Mouse (Mus musculus) lung, postnatal 14 days (tissue): ENCODE results near the gene Npb.
A peak's percentile ranks its signal among the peaks of the same experiment; 100 is the strongest.

Experiments
- DNase-seq: peaks from one replicate; pipeline ENCODE4 v3.0.0; 2021

Gene Npb

DNA sequence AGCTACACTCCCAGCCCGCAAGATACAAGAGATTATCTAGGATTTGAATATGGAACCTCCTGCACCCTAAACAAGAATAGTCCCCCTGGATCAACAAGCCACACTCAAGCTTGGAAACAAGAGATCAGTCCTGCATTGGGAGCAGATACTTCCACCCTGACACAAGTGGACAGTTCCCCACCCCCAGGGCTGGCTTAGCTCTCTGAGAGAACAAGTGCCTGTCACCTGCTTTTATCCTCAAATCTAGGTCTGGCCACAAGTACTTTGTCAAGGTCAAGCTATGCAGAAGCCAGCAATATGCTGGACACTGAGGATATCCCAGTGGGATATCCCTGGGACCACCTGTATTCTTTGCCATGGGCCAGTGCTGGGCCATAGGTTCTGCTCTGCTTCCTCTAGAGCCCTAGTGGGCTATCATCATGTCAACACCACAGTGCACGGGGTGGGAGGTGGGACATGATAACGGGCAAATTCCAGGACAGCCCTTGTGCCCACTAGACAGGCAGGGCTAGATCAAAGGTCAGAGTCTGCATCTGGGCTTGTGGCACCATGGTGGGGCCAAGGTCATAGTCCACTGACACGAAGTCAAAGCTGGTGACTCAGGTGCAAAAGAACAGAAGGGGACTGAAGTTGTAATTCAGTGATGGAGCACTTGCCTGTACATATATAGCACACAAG is 8.5 kb downstream of the Npb start:
- DNase-seq, result no peak

DNA sequence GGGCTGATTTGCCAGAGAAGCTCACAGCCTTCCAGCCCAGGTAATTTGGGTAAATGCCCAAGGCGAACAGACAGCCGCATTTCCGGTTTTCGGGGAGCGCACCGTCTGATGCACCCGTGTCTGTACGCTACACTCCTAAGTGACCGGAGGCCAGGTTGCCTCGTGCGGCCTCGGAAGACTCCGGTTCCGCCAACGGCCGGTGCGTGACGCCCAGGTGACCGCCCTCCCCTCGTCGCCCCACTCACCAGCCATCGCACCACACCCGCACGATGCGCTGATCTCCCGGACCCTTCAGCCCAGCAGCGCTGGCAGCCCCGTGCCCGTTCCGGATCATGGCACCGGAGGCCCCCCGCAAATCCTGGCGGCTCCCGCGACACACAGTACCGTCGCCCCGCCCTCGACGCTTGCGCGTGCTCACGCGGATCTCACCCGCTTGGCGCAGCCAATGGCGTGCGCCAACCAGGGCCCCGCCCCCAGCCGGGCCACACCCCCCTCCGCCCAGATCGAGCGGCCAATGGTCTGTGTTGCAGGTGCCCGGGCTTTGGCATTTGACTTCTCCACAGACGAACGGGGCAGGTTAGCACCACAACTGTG is 9.3 kb downstream of the Npb start, which contains the start of gene Pcyt2:
TSS of gene Pcyt2 (minus strand) at position 418 of the 594 bp plus-strand sequence.
- DNase-seq, result peak; percentile 91

DNA sequence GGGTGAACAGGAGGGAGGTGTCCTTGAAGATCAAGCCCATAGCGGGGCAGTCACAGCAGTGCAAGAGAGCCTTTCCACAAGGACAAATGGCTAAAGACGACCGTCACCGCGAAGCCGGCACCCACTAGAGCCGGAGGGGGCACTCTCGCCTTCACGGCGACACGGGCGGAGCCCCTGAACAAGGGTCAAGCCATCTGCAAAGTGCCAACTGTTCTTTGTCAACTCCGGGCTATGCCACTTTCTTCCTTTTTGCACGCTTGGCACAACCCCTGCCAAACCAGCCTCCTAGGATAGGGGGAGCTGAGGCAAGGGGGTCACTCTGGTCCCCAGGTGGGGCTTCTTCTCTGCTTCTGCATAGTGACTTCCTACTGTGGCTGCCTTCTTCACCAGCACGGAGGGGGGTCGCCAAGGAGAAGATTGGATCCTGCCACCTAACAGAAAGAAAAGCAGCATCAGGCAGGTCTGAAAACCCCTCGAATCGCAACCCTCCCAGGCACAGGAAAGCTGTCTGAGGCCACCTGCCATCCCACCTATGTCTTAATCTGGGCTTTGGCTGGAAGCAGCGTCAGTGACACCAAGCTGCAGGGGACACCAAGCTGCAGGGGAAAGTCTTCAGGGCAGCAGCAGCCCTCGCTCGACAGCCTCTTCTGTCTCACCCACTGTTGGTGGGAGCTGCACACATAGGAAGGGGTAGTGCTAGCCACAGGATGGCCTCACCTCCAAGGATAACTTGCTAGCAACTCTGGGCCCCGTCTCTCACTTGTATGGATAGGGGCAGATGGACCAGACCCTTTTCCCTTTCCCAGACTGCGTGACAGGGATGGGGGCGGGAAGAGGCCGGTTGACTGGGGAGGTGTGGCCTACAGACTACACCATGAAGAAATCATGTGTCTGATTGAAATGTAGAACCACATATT is 10.6 kb downstream of the Npb start:
- no peak for DNase-seq

DNA sequence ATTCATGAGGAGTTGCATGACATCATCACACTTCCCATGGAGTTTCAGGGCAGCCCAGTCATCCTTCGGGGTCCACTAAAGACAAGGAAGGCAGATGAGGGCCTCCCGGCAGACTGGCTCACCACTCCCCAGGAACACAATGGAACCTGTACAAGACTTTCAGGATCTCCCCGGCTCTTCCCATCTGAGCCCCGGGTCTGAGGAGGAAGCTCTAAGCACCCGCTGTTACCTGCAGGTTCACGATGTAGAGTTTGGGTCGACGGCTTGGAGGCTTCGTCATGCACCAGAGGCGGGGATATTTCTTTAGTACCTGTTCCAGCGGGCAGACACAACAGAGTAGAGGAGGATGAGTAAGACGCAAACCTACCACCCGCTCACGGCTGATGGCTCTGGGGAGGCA is 11.9 kb downstream of the Npb start:
- no peak for DNase-seq

DNA sequence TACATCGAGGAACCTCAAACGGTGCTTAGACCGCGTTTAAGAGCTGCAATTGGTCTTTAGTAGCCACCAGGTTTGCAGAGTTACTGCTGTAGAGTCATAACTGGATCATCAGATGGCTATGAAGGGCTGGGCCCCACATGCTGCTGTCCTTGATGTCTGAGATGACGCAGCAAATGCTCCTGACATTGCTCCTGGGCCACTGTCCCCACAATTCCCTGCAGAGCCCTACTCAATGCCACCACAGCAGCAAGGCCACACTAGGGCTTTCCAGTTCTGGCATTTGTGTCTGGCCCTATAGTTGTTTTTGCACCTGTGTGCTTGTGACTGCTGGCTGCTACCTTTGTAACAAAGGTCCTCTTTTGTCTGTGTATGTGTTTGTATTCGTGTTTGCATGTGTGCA is 14.5 kb downstream of the Npb start:
- DNase-seq, result no peak

DNA sequence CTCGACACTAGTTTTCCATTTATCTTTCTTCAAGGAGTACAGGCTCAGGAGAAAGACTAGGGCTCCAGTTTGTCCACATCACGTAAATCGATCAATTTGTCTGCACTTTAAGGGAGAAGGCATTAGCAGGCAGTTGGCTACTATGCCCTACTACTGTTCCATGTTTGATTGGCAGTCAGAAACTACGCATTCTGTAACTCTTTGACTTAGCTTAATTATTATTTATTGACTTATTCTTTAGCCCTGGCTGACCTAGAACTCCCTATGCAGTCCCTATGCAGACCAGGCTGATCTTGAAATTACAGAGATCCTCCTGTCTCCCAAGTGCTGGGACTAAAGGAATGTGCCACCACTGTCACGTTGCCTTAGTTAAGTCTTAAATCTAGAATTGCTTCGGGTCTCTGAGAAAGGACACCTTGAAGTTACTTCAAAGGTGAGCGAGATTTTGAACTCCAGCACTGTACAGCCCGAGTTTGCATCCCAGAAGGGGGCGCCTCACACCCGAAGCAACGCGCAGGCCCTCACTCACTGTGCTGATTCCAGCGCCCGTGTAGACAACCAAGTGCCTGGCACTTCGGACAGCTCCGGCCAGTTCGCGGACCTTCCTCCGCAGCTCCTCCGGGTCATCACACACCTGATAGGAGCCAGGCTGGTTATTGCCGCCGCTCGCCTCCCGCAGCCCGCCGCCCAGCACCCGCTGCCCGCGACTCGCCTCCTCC is 15.8 kb downstream of the Npb start:
- DNase-seq, result peak; percentile 74

DNA sequence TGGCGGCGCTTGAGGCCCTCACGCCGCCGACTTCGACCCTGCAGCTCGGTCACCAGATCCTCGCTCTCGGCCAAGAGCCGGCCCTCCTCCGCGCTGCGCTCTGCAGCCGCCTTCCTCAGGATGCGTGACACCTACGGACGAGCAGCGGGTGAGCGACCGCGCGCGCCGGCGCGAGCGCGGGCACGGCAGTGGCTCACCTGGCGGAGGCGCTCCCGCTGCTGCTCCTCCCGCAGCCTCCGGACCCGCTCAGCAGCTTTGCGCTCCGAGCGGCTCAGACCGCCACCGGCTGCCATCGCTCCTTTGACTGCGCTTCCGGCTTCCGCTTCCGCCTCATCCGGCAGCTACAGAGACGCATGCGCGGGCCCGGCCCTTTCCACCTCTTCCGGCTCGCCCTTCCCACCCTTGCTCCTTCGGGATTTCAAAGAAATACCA is 16.4 kb downstream of the Npb start:
- DNase-seq, result peak; percentile 87

DNA sequence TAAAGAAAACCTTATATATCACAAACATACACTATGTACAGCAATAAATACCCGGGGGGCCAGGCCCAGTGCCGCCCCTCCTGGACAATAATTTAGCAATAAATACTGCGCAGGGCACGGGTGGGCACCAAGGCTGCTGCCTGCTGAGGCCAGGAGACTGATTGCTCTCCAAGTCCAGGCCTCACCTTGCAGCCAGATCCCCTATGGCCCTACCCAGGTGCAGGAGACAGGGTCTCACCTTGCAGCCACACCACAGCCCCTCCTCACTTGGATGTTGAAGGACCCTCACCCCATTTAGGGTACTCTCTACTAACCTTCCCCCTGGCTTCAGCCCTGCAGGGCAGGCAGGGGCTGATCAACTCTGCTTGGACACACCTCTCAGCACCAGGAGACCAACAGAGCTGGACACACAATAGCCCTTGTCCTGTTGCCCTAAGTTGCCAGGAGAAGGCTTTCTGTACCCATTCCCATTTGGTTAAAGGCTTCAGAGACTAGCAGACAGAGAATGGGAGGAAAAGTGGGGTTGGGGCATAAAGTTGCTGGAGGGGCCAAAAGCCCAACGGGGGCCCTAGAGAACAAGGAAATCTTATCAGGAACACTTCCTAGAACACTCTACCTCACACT is 17.0 kb downstream of the Npb start, which contains the start of gene Sirt7:
TSS of gene Sirt7 (minus strand) at position 89 of the 624 bp plus-strand sequence.
- DNase-seq, result no peak

DNA sequence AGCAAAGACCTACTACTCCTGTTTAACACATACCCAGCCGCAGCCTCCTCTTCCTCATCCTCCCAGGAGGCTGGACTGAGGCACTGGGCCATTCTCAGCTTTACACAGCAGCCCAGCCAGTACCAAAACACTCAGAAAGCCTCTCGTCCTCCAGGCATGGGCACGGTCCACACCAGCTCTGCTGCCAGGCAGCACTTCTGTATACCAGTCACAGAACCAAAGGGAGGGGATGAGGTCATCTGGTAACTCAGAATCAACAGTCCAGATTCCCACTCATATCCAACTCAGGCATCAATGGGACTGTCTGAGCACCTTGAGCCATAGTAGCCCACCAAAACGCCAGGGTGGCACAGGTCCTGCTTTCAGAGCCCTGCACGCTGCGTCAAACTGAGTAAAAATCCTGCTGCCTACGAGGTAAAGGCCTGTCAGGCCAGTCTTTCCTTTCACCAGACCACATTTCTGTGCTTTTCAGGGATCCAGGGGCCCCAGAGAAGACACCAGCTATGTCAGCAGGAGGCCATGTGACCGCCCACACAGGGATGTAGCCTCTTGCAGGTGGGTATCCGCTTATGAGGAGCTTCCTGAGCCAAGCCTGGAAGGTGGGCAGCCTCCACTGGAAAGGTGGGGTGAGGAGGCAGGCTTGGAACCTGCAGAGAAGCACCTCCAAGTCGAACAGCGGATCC is 18.6 kb downstream of the Npb start:
- no peak for DNase-seq

DNA sequence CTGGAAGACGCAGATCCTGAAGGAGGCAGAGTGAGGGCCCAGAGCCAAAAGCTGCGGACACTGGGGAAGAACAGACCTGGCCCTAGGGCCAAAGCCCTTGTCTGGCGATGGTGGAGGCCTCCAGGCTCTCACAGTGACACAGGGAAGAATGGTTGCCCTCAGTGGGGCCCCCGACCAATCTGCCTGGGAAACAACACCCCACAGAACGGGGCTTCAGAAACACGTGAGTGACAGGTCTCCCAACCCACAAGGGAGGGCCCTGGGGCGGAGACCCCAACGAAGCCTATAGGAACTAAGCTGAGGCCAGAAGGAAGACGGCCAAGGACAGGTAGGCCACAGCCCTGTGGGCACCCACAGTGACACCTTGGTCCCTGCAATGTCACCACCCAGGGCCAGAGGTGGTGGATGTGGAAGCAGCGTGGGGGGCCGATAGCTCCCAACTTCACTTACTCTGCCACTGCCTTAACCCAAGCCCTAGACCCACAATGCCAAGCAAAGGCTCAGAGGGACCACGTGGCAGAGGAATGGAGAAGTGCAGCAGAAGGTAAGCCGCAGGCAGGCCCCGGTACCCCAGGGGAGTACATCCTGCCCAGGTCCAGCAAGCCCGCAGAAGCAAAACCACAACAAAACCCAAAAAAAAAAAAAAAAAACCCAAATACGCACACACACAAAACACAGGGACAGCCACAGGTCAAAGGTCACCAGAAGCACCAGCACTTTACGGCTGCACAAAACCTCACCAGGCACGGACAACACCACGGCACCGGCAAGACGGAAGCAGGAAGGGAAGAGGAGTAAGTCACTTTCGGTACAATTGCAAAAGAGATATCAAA is 19.4 kb downstream of the Npb start:
- no peak for DNase-seq

DNA sequence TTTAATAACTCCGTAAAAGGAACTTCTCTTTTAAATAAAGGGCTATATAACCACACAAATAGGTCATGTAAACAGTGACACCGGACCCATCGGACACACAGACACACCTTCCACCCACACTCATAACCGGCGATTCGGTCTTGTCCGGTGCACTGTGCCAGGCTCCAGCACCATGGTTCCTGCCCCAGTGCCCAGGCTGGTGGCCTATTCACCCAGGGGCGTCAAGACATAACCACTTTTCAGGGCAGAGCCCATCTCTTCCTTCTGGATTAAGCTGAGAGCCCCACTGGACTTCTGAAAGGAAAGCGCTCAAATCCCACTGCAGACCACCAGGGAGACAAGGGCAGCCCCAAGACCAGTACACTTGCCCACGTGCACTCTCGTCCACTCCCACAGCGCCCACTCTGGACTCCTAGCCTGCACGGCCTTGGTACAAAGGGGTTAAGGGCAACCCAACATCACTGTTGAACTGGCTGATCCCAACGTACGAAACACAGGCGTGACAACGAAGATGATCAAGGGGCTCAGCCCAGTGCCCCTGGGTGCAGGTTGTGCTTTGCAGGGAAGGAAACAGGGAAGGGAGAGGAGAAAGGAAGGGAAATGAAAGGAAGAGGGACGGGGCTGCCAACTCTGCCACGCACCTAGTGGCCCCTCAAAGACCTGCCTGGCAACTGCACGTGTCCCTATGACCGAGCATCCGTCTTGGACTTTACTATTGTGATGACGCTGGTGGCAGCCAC is 20.5 kb downstream of the Npb start:
- DNase-seq, result no peak

DNA sequence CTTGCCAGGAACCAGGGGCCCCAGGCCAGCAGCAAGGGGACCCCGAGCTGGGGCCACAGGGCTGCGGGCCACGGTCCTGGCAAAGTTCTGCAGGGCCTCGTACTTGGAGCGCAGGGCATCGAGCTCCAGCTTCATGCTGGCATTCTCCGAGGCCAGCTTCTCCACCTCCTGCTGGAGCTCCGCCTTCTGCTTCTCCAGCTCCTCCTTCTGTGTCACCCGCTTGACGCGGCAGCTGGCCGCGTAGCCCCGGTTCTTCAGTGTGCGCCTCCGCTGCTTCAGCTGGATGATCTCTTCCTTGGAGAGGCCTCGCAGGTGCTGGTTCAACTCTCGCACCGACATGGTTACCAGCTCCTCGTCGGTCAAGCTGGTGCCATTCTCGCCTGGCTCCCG is 21.1 kb downstream of the Npb start:
- DNase-seq, result peak; percentile 45

DNA sequence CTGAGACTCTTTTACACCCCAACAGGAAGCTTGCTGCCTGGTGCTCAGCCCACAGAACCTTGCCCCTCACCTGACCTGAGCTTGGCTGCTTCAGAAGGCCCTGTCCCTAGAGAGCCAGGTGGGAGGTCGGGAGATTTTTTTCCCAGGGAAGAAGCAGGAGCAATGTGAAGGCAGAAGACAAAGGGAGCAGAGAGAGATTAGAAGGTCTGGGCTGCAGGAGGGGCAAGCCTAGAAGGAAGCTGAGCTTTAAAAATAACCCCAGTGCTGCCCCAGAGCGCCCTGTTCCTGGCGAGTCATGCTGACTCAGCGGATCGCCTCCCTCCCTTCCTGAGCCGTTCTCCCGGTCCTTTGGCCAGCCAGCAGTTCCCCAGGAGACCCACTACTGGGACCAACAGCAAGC is 21.6 kb downstream of the Npb start:
- peak; percentile 39 for DNase-seq

DNA sequence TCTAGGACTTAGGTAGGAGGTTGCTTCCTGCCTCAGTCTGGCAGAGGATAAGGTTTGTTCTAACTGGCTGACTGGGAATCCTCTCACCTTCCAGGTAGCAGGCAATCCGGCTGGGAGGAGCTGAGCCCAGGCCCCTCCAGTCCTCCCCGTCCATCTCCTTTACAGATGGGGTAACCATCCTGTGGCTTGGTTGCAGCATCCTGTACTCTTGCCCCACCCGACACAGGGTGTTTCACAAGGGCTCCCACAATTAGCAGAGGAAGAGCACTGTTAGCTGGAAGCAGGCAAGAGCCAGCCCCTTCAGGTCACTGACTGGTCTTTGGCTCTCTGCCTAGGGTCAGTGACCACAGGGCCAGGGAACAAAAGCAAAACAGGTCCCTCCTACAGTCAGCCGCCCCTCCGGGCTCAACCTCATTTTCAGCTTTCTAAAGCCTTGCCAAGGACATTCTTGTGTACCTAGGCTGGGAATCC is 22.2 kb downstream of the Npb start:
- peak; percentile 49 for DNase-seq

DNA sequence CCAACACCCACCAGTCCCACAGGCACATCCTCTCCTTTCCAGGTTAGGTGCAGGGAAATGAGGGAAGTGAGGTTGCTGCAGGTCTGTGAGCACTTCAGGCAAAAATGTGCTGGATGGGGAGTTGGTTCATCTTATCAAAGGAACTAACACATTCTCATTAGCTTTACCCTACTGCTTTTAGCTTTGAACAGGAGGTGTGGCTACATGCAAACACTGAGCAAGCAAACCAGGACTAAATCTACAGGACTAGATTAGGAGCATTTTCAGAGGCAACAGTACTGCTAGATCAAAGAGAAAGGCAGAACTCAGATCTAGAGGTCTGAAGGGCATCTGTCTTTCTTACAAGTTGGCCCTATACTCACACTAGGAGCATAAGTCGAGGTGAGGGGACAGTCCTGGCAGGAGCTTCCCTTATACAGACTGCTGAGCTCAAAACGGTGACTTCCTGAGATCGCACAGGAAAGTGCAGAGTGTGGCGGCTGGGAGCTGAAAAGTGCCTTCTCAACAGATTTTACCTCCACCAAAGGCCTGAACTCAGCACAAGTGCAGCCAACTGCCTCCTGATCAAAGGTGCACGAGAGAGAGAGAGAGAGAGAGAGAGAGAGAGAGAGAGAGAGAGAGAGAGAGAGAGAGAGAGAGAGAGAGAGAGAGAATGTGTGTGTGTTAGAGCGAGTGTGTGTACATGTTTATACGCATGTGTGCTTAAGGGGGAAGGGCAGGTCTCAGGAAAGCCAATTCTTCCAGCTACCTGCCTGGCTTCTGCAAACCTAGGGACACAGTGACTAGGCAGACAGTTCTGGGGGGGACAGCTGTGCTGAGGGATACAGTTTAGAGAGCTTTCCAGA is 22.8 kb downstream of the Npb start:
- DNase-seq, result no peak

DNA sequence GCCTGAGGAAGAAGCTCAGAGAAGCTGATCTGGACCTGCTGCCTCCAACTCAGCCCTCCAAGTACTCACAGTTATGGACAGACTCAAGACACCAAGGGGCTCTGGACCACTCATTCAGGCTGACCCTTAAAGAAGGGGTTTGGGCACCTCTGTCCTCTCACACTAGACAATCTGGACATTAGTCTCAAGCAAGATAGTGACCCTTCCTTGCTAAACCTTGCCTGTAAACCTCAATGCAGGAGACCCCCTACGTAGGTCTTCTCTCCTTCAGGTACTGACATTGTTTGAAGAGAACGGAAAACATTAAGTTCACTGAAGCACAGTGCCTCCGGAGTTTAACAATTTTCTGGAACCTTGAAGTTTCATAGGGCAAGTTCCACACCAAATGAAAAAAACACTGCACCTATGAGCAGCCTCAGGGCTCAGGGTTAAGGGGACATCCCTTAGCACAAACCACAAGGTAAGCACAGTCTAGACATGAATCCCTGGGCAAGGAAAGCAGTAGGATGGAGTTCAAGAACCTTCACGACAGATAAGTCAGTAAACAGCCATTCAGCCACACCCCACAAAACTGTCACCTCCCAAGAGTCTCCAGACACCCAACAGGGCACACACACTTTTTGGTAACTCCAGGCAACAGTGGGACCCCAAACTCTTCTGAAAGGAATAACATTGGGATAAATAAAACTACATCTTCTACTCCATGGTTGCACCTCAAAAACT is 23.6 kb downstream of the Npb start:
- DNase-seq, result no peak

DNA sequence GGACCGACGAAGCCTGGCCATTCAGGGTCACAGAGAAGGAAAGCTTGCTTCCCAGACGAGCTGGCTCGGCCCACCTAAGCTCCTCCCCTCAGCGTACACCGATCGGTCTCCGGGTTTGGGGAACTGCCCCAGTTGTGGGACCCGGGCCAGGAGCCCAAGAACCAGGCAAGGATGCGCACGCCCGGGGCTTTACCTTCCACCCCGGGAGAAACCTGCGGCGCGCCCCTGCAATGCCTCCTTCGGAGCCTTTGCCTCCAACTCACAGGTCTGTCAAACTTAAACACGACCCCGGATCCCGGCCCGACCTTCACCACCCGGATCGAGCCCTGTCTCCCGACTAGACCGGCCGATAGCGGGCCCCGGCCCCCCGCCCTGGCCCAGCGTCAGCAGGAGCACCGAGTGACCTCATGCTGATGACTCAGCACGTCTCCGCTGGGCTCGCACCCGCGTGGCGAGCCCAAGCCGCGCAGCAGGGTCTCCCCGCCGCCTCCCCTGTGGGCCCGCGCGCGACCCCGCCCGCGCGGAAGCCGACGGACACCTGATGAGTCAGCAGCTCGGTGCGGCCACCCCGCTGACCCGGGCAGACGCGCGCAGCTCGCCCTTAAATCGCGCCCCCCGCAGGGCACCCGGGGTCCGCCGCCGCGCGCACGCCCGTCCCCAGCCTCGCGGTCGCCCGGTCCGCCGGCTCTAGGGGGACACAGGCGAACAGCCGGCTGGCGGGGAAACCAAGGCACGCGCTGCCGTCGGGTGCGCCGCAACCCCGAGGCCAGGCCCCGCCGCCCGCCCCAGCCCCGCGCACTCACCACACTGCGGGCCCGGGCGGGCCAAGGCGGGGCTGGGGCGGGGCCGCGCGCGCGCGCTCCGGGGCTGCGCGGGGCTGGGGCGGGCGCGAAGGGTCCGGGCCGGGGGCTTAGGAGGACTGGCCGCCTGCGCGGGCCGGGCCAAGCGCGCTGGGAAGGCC is 24.6 kb downstream of the Npb start:
- peak; percentile 72 for DNase-seq
